Mouse (Mus musculus) layer of hippocampus, adult 11-12 months (tissue): ENCODE data around the gene Zmynd10.

Experiments used
- DNase-seq: peaks from one replicate; pipeline ENCODE4 v3.0.0; 2022; ENCODE audit warnings: low spot score

Zmynd10 gene

GRCm38 (mm10) chr9:107547026-107547425 is at the start of gene Zmynd10:
Zmynd10 (plus strand) TSS chr9:107547298.
- peak; percentile 88 for DNase-seq

DNA sequence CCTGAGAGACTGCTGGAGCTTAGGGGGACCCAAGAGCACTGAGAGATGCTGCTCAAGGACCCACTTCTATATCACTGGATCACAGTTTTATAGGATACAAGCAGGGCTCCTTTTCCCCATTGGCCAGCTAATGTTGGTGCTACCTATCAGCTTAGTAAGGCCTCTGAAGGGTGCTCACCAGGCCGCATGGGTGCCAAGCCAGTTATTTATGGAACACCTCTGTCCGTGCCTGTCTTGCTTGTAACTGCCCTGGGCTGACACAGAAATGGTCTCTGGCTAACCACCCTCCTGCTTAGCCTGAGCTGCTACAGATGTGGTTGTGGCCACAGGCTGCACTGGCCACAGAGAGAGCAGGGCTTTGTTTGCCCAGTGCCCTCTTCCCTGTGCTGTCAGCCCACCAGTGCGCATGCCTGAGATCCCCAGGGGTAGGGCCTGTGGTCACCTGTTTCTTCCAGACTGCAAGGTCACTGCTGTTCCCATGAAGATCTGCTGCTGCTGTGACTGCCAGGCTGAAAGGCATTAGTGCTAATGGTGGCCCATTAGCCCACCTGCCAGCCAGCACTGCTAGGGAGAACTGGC is 46.3 kb upstream of the Zmynd10 start:
- DNase-seq = no peak

GRCm38 (mm10) chr9:107502131-107502846 is 44.8 kb upstream of the Zmynd10 start:
- DNase-seq = no peak

GRCm38 (mm10) chr9:107504662-107505537 is 42.2 kb upstream of the Zmynd10 start:
- DNase-seq = no peak

GRCm38 (mm10) chr9:107508266-107508665 is 38.8 kb upstream of the Zmynd10 start:
- DNase-seq = peak; percentile 53

- DNase-seq = no peak
These were observed 36.6 kb upstream of the Zmynd10 start for GRCm38 (mm10) chr9:107510384-107511100.

GRCm38 (mm10) chr9:107511436-107511835 is 35.7 kb upstream of the Zmynd10 start:
- DNase-seq = no peak

- no peak for DNase-seq
These were observed 34.8 kb upstream of the Zmynd10 start for GRCm38 (mm10) chr9:107512326-107512725.

DNA sequence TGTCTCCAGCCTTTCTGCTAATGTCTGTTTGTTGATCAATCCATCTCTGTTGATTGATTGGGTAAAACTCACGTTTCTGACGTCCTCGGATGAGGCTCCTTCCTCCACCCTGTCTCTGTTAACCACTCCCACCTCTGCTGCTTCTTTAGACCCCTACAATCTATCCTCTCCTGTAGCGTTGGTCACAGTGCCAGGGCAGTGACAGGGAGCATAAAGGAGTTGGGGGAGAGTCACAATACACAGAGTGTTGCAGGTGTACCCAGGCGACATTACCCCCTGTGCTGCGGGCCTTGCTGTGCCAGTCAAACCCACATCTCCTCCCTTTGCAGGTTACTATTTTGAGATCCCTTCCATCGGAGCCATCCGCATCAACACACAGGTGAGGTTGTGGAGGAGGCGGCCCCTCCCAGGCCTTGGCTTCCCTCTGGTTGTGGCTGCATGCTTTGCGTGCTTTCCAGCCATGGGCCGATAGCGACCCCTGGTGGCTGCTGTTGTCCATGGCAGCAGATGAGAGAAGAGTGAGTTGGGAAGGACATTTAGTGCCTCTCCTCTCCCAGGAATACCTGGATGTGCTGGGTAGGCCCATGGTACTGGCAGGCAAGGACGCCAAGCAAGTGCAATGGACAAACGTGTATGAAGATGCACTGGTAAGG is 32.7 kb upstream of the Zmynd10 start:
- peak; percentile 84 for DNase-seq

DNA sequence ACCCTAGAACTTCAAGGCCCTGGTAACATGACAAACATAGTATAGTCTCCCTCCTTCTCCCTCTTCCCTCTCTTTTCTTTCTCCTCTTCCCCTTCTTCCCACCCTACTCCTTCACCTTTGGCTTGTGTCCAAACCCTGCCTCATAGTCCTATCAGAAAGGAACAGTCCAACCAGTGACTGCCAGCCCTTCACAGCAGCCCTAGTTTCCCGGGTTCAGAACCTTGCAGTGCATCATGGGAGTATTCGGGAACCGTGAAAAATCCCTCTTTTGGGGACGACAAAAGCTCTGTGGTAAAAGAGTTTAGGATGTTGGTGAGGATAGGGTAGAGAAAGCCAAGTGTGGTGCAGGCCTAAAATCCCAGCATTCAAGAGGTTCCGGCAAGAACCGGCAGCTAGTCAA is 26.8 kb upstream of the Zmynd10 start:
- DNase-seq = no peak

GRCm38 (mm10) chr9:107521190-107521589 is 25.9 kb upstream of the Zmynd10 start:
- no peak for DNase-seq

DNA sequence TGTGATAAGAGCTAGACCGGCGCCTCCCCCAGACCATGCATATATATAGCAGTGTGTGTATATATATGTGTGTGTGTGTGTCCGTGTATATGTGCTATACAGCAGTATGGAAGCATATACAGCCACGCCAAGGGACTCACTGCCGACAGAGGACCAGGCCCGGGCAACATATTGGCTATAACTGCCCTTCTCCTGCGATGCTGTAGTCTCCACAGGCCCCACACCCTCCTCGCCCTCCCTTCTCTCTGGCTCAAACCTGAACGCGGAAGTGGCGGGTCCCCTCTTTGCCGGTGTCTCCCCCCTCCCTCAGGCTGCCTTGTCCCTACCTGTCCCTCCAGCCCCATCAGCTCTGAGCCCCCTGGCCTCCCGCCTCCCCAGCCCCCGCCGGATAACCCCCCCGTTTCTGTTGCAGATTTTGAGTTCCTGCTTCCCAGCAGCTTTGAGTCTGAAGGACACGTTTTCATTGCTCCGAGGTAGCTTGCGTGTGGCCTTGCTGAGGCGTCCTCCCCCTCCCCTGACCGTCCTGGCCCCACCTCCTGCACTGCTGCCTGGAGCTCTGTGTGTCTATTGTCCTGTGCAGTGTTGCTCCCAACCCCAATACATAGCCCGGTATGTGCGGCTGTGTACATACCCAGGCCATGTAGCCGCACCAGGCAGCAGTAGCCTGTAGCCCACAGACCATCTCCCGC is 25.2 kb upstream of the Zmynd10 start:
- no peak for DNase-seq

DNA sequence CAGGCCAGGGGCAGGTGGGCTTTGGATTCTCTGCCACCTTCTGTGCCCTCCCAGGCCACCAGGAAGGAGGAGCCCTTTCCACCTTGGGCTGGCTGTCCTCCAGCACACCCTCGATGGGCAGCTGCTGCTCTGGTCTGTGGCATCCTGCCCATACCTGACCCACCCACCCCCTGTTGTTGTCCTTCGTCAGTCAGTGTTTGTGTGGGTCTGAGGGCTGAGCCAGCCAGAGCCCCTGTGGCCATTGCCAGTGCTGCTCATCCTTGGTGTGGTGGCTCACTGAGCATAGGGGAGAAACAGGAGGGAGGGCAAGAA is 24.7 kb upstream of the Zmynd10 start:
- no peak for DNase-seq

- peak; percentile 71 for DNase-seq
These were observed 20.7 kb upstream of the Zmynd10 start for GRCm38 (mm10) chr9:107526198-107527026.

DNA sequence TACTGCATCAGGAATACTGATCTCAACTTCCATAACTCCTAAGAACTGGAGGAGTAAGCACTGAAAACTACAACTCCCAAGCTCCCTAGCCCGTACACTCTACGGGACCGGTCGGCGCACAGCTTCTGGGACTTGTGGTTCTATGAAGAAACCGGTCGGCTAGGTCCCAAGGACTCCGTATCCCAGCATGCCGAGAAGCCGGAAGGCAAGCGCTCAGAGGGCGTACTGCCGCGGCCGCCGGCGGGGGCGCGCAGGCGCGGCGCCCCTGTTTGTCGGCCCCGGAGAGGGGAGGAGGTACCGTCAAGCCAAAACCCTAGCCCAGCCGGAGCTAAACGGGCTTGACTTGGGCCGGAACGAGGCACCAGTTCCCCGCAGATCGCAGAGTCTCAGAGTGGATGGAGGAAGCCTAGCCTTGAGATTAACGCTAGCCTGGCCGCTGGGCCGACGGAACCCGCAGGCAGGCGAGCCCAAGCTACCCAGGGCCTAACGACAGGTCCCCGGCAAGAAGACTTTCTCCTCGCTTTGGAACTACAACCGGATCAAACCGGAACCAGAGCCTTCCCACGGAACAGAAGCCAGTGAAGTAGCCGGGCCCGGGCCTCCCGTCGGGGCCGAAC is 13.2 kb upstream of the Zmynd10 start, which contains the start of gene Tmem115:
Gene Tmem115, plus strand, starts transcription at position 155 of the 617 bp plus-strand sequence.
- DNase-seq = peak; percentile 95

GRCm38 (mm10) chr9:107534408-107535202 is 12.5 kb upstream of the Zmynd10 start:
- DNase-seq = no peak

GRCm38 (mm10) chr9:107538231-107538630 is 8.9 kb upstream of the Zmynd10 start:
- no peak for DNase-seq

DNA sequence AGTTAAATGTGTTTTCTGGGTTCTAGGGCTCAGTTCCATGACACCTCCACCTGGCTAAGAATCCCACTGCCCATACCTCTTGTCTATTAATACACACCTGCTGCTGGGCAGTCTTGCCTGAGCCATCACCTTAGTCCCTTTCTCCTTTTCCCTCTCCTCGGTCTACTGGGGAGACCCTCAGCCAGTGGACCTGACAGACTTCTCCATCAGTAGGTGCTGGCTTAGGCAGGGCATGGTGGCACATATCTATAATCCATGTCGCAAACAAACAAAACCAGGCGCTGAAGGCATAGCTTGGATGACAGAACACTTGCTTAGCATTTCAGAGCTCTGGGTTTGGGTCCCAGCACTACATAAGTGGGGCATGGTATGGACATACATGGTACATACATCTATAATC is 8.4 kb upstream of the Zmynd10 start:
- no peak for DNase-seq

DNA sequence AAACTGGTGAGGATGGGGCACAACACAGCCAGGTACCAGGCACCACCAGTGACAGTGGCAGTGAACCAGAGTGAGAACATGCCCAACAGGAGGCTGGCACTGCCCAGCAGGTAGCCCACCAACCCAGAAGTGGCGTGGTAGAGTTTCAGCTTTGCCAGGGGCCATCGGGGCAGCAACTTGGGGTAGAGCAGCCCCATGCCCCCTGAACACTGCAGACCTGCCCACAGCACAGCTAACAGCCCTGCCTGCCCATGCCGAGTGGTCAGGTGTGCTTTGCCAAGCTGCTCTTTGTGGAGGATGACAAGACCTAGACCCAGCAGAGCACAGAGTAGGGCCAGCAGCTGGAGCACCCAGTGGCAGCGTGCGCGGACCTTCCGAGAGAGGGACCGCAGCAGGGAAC is 7.2 kb upstream of the Zmynd10 start:
- no peak for DNase-seq
